8 mouse cellular contexts compared by ENCODE assay signal in the genomic region with DNA sequence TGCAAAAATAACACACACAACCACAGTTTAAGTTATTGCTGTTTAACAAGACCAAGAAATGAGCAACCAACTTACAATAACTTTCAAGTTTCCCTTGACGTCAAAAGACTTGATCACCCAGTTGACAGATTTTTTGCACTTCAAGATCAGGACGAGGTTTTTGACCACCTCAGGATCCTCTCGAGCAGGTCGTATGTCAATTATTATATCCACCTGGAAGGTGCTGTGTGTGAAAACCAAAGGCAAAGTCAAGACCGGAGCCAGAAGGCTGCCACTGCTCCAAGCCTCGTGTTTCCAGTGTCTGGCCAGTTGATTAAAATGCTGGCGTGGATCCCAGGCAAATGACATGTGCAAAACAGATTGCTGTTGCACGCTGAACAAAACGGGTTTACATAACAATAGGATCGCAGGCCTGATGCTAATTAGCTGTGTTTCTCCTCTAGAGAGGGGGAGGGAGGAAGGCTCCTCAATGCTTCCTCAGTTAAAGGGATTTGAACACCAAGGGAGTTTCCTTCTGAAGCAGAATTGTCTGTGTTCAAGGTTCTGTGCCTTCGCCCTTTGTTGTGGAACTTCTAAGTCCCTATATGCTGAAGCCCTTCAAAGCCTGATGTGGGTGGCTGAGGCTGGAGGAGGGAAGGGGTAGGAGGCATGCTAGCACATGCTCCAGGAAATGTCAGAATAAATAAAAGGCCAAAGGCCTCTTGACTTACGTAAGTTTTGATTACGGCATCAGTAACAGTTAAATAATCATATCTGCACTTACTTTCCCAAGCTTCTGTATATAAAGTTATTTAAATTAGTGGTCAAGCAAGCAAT.
DNase-seq lines count a peak whose midpoint lies in the region; ATAC-seq lines count a peak whose summit lies in the region.
"Had no signal": no experiment of that assay in that cellular context is flagged by ENCODE, and none has a peak within 500 bp of the region (broad histone marks: within the 10 kb centered on the region; RNA-seq: fewer than 3 reads in every experiment).

No protein-coding gene starts in this region.

- H3K4me3 ChIP-seq in forebrain, embryonic 12.5 days (replicated peaks), result no peak overlapping the region
- H3K4me3 ChIP-seq: myocyte had no signal

- 12% methylated on average over 13 of the region's 13 CpGs for WGBS in forebrain, embryonic 12.5 days

- H3K27ac ChIP-seq in forebrain, embryonic 12.5 days, result 0 out of 2 replicates have a peak overlapping the region, but pooled peaks have one; percentile 10

- no peak overlapping the region for H3K4me2 ChIP-seq in forebrain, embryonic 12.5 days

- peak; percentile 77 for DNase-seq in MN1 (ENCODE audit: low spot score)
- peak; percentile 66 to 73 for DNase-seq in adrenal gland, postnatal 36 days
- DNase-seq in layer of hippocampus, adult 9-10 months (ENCODE audit: low spot score), result peak; percentile 77
- DNase-seq in lung, postnatal 36 days, result peak; percentile 76
- DNase-seq in right cerebral cortex, postnatal 25 days, result peak; percentile 37

- ATAC-seq in forebrain, embryonic 12.5 days (ENCODE audit: low FRiP score), result peak; percentile 84
- ATAC-seq in hematopoietic stem cell, adult 5-6 weeks (replicated peaks in 1 of 2; ENCODE audit: insufficient read depth in 1 of 2, low FRiP score in 2 of 2, low TSS enrichment in 1 of 2, low read depth in 1 of 2, poor library complexity in 2 of 2, severe bottlenecking in 2 of 2), result peak; percentile 43 to 52; a peak in 3 of 4 replicates

- H3K9me3 ChIP-seq in forebrain, embryonic 12.5 days, result no peaks in the 10 kb centered on the region

- H3K27me3 ChIP-seq in forebrain, embryonic 12.5 days, result peaks cover 78% of the 10 kb centered on the region

- H3K9ac ChIP-seq in forebrain, embryonic 12.5 days, result no peak overlapping the region

- peaks cover 64% of the 10 kb centered on the region for H3K4me1 ChIP-seq in forebrain, embryonic 12.5 days

- no peaks in the 10 kb centered on the region for H3K36me3 ChIP-seq in forebrain, embryonic 12.5 days (replicated peaks)
